Mouse (Mus musculus) forelimb bud, embryonic 11.5 days (tissue): ENCODE results near the gene Gm5538.

Experiments
- DNase-seq: peaks from one replicate; pipeline ENCODE4 v3.0.0-alpha.2; 2012; ENCODE audit warnings: low read depth, low spot score

Gene Gm5538

GRCm38 (mm10) chr3:59729490-59729889, at the start of gene Gm5538:
Gm5538 (plus strand) TSS chr3:59729790.
- DNase-seq, result no peak

GRCm38 (mm10) chr3:59697391-59697790, 32.2 kb upstream of the Gm5538 start:
- no peak for DNase-seq

- DNase-seq, result no peak
Measured at GRCm38 (mm10) chr3:59702614-59703110, 26.9 kb upstream of the Gm5538 start.

GRCm38 (mm10) chr3:59739866-59740265, 10.3 kb downstream of the Gm5538 start:
- DNase-seq, result no peak

- DNase-seq, result peak; percentile 27
Measured at GRCm38 (mm10) chr3:59744181-59744580, 14.6 kb downstream of the Gm5538 start.
